Mouse (Mus musculus) adrenal gland (tissue): Measurements from ENCODE around the gene Dmrta2.

Source experiments
- intact Hi-C: fragments of 180-260 bp; cut with DNase I; formaldehyde crosslinking; loops from one replicate; pipeline ENCODE4 v1.15.1; 2025

Gene Dmrta2

DNA sequence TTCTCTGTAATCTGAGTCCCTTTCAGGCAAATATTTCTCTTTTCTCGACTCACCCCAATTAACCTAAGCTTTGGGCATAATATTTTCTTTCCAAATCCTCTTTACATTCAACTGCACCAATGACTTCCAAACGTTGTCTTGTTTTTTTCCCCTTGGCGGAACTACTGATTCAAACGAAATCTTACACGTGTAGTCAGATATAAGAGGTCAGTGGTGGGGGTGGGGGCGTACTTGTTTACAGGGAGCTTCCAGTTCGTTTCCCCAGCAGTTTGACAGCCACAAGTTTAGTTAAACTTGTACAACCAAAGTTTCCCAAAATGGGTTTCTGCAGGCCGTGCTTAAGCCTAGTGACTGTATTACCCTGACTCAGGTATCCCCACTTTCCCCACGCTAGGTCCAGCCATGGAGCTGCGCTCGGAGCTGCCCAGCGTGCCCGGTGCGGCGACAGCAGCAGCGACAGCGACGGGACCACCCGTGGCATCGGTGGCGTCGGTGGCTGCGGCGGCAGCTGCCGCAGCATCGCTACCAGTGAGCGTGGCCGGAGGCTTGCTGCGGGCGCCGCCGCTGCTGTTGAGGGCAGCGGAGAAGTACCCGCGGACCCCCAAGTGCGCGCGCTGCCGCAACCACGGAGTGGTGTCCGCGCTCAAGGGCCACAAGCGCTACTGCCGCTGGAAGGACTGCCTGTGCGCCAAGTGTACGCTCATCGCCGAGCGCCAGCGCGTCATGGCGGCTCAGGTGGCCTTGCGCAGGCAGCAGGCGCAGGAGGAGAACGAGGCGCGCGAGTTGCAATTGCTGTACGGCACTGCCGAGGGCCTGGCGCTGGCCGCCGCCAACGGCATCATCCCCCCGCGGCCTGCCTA is 1.8 kb downstream of the Dmrta2 start:
- intact Hi-C loops: no loop called here

DNA sequence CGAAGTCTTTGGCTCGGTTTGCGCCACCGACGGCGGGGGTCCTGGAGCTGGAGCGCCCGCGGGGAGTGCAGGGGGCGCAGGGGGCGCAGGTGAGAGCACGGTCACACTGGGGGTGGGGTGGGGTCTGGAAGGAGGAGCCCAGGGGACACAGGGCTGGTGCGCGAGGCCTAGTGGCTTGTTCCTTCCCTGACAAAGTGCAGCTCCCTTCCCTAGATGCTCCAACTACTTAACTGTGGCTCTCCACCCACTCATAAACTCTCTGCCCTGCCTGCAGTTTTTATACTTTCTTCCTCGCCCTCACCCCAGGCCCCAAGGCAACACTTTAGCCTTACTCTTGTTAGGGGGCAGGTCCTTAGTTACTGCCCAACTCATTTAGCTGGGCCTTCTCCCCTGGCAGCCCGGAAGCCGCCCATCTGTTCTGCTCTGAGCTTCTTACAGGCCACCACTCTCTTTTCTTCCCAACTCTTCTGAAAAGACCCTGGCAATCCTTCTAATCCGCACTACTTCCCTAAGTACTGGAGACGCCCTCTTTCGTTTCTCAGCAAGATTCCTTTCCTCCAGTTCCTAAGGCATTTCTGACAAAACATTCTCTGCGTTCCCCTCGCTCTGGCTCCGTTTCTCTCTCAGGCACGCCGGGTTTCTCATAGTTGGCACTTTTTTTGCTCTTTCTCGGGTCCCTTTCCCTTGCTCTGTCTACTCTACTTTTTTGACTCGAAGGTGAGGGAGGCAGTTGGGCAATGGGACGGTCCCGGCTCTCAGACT is 2.6 kb downstream of the Dmrta2 start:
- intact Hi-C loops: no loop called here

DNA sequence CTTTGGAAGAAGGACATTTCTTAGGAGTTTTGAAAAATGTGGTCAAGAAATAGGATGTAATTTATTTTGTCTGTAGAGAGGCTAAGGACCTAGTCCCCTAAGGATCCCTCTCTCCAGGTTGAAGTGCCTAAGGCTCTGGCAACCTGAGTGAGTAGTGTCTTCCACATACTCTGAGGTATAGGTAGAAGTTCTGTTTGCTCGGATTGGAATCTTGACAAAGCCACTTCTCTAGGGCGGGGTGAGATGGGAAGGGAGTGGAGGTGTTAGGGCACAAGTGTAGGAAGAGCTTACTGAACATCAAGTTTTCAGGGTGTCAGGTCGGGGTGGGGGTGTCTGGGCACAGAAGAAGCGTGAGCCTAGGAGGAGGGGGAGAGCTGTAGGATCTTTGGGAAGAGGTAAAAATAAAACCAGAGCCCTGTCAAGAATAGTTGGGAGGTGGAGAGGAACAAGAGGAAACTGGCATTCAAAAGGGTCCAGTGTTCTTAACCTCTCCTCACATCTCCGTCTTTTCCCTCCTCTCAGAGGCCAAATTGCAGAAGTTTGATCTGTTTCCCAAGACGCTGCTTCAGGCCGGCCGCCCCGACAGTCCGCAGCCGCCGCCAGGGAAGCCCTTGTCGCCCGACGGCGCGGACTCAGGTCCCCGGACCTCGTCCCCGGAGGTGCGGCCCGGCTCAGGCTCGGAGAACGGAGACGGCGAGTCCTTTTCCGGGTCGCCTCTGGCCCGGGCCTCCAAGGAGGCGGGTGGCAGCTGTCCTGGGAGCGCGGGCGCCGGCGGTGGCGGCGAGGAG is 3.4 kb downstream of the Dmrta2 start:
- intact Hi-C loops: no loop called here

DNA sequence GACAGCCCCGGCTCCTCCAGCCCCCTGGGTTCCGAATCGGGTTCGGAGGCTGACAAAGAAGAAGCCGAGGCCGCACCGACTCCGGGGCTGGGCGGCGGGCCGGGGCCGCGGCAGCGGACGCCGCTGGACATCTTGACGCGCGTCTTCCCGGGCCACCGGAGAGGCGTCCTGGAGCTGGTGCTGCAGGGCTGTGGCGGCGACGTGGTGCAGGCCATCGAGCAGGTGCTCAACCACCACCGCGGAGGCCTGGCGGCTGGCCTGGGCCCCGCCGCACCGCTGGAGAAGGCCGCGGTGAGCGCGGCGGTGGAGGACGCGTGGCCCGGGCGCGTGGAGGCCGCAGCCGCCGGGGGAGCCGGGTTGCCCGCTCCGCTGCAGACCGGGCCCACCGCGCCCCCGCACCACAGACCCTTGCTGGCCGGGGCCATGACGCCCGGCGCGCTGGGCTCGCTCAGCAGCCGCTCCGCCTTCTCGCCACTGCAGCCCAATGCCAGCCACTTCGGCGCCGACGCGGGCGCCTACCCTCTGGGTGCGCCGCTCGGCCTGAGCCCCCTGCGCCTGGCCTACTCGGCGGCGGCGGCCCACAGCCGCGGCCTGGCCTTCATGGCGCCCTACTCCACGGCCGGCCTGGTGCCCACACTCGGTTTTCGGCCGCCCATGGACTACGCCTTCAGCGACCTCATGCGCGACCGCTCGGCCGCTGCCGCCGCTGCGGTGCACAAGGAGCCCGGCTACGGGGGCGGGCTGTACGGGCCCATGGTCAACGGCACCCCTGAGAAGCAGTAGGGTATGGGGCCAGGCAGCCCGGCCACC is 4.2 kb downstream of the Dmrta2 start:
- intact Hi-C loops: no loop called here

DNA sequence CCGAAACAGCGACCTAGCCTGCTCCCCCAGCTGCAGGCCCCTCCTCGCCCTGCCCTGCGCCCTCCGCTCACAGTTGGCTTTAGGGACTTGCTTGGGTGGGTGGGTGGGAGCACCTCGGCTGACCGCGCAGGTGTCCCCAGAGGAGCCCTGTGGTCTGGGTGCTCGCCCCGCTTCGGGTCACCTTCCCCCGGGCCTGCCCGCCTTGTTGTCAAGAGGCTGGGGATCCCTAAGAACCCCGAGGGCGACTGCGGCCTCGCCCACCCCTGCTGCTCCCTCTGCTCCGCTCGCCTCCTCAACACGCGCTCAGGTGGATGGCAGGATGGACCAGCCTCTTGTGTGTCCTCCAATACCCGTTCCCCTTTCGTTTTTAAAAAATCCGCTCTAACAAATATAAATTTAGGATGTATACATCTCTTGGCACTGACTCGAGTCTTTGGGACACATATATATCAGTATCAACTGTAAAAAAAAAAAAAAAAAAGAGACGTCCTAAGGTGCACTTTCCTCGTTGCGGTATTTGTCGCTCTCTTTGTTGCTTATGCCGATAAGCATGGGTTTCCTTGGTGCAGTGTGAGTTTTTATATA is 4.9 kb downstream of the Dmrta2 start:
- intact Hi-C loops: no loop called here

DNA sequence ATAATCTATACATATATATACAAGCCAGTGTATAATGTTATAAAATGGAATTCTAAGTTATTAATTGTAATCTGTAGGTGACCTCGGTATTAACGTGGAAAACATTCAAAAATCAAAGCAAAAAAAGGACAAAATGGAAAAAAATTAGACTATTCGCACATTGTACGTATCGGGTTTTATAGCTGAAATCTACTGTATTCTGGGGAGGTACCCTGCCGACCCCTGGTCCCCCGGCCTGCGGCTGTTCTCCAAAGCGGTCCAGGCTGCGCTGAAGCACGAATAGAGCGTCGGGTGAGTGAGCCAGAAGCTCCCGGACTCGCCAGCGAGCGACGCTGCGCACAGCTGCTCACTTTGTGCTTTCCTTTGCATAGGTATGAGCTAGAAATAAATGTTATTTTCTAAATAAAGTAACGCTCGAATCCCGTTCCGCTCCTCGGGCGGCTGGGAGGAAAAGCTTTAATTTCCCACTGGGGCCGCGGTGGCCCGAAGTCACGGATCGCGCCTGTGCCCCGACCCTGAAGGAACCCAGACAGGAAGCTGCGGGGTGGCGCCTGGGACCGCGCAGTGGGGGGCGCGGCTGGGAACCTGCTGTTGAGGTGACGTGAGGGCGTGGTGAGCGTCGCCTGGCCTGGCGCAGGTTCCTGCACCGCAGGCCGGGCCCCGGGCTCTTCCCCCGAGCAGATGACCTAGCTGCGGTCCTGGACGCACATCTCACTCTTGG is 5.6 kb downstream of the Dmrta2 start:
- intact Hi-C loops: no loop called here

DNA sequence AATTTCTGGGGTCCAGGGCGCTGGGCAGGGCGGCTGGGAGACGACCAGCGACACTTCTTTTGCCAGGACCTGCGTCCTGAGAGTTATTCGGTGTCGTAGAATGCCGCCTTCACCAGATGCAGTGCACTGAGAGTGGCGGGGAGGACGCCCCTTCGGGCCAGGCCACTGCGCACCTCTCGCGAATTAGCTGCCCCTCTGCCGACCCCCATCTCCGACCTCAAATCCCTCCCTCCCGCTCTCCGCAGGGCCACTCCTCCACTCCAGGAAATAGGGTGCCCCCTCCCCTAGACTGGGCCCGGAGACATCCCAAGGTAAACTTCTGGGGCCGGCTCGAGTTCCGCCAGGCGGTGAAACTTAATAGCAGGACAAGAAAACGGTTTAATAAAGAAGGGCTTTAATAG is 6.2 kb downstream of the Dmrta2 start:
- intact Hi-C loops: no loop called here

DNA sequence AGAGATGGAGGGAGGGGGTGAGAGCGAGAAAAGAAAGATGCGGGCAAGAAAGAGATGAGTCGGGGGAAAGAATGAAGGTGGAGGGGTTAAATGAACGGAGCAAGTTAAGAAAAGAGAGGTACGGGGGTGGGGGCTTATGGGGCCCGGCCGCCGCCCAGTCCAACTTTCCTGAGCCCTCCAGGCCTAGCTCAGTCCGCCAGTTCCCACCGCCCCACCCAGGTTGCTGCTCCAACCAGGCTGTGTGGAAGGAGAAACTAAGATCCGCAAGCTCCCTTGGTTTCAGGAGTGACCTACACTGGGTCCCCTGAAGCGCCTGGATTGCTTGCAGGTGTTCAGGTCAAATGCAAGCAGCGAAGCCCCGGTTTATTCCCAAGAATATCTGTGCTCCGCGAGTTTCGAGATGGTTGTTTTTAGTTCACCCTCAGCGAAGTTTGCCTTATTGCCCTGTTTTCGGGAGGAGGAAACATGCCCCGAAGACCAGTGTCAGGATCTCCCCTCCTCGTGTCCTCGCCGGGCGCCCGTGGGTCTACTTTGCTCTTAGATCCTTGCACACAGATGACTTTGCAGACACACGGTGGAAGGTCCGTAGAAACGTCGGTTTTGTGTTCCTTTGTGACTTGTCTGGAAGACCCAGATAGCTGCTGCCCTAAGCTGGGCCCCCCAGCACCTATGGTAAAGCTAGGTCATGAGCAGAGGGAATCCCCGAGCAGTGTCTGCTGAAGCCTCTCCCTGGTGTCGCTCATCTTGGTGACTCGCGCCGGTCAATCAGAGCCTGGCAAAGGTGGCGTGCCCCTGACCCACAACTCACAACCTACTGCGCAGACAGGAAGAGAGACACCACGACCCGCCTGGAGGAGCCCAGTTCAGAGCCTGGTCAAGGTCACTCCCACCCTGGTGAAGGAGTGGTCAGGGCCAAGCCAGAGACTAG is 6.9 kb downstream of the Dmrta2 start:
- intact Hi-C loops: no loop called here

DNA sequence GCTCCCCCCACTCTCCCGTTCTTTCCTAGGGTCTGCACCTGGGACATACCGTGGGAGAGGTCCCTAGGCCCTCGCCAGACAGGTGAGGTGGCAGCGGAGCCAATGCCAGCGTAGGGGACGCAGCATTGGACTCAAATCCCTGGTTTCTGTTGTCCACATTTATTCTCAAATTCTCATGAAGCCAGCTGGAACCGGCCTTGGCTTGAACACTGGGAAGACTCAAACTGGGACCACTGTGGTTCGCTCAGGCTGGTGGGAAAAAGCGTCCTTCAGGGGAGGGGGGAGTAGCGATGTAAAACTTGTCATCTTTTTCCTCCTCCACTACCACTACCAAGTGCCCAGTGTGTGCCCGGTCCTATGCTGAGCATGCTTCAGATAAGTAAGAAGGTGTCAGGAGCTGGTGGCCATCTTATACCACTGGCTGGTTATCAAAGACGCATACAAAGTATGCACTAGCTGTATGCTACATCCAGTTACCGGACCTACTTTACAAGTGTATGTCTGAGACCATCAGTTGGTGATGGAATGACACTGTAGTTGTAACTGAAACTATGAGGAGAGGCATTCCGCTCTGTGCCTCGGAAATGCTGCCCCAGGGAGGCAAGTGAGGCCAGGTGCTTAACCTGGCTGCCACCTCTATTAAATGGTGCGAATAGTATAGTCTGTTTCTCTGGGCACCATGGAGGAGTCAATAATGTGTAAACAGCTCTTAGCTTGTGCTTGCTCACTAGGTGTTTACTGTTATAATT is 7.7 kb downstream of the Dmrta2 start:
- intact Hi-C loops: no loop called here

DNA sequence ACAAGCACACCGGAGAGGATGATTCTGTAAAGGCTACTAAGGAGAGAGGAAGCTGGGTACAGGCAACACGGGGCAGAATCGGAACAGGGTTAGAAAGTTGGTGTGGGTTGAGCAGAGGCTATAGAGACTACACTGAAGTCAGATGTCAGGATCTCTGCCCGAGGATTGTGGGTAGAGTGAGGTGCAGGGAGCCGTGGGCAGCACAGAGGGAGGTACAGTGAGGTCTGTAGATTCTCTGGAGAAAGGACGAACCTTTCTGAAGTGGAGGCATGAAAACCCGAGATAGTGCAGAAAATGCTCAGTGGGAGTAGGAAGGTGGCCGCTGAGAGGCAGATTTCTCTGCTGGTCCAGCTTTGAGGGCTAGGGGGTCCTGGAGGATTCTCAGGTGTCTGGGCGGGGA is 8.4 kb downstream of the Dmrta2 start:
- intact Hi-C loops: no loop called here

DNA sequence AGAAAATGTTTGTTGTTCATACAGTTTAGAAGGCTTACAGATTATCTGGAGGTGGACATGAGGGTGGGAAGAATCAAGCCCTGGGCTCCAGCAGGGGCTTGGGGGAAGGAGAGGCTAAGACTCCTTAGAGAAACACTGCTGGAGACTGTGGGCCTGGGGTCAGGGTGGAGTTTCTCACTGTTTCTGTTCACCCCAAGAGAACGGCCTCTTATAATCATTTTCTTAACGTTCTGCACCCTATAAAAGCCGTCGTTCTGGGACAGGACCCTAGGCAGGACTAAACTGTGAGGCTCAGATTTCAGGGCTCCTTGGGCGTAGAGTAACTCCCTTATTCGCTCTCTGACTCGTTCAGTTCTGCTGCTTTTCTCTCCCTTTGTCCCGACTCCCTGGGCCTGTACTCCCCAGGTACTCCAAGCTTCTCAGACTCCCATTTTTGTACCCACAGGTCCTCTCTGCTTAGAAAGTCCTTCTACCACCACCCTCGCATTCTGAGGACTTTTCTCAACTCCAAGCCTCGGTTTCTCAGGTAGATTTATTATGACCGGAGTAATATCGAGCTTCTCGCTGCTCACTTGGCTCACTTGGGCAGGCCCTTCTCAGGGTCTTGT is 9.0 kb downstream of the Dmrta2 start:
- intact Hi-C loops: no loop called here

DNA sequence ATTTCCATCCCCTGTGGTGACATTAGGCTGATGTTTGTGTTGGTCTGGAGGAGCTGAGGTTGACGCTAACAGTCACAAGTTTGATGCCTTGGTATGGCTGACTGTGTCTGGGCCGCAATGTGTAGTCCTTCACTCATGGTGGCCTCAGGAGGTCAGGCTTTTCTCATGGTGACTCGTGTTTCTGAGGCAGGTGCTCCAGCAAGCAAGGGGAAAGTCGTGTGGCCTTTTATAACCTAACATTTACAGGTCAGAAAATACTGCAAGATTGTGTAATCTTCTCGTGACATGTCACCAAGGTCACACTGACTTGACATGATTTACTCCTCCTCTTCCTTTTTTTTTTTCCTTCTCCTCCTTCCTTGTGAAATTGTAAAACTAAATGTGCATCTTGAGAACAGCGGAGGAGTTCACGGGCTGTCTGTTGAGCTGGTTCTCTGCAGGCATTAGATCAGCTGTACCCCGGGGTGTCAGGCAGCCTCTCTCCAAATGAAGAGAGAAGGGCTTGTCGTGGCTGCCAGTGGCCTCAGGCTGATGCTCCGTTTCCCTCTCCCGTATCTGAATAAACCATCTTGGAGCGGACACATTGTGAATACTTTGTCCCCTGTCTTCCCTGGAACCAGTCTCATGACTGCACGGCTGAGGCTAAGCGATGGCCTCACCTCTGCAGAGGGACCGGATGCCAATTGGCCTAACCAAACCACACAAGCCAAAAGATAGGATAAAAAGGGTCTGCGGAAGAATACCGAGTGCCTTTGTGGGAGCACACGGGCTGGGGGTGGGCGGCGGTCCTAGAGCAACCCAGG is 9.9 kb downstream of the Dmrta2 start:
- intact Hi-C loops: no loop called here

DNA sequence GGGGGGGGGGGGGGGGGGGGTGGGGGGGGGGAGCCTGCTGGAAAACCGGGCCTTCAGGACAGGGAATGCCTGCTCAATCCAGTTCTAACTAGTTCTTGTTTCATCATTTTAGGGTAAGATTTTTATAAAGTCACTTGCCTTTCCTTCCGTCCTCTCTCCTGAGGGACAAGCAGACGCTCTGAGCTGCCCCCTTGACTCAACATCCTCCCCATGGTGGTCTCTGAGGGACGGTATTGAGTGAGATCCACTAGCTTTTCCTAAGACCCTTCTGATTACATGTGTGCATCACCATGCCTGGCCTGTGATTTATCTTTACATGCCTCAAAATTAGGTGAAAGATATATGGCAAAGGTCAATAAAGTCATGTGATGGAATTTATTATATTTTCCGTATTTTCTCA is 10.6 kb downstream of the Dmrta2 start:
- intact Hi-C loops: no loop called here

DNA sequence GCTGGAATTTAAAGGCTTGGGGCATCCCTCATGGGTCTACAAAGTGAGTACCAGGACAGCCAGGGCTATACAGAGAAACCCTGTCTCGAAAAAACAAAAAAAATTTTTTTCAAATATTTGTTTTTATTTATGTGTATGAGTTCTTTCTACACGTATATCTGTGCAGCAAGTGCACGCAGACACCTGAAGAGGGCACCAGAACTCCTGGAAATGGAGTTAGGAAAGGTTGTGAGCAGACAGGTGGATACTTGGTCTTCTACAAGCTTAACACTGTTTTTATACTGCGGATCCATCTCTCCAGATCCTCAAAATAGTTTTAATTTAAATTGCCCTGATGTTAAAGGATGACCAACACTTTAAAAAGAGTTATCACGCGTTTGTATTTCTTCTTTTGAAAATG is 11.4 kb downstream of the Dmrta2 start:
- intact Hi-C loops: no loop called here

DNA sequence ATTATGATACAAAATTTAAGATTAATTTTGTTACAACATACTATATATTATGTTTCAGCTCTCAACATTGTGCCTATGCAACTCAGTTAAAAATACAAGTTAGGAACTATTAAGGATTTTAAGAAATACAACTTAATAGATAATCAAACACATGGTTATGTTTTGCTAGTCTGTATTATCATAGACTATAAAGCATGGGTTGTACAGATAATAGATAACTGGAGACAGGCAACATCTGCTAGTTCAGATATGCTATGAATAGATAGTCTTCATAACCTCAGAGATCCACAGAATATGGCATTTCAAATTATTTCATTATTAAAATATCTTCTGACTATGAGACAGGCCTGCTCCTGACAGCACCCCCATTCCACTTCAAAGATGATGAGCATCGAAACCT is 28.2 kb downstream of the Dmrta2 start:
- intact Hi-C loops: no loop called here

DNA sequence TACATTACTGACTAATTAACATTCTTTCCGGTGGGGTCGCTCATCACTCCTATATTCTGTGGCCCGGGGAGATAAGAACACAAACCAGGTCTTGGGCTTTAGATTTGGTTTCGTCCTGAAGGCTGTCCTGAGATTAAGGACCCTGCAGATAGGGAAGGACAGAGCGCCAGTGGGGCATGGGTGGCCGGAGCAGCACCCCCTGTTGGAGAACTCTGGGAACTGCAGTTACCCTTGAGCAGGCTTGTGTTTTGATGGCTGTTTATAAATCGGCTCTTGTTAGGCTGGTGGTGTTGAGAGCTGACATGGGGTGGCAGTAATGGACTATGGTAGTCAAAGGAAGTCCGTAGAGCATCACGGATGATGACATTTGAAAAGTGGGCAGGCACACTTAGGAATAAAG is 41.3 kb downstream of the Dmrta2 start:
- intact Hi-C loops: no loop called here

DNA sequence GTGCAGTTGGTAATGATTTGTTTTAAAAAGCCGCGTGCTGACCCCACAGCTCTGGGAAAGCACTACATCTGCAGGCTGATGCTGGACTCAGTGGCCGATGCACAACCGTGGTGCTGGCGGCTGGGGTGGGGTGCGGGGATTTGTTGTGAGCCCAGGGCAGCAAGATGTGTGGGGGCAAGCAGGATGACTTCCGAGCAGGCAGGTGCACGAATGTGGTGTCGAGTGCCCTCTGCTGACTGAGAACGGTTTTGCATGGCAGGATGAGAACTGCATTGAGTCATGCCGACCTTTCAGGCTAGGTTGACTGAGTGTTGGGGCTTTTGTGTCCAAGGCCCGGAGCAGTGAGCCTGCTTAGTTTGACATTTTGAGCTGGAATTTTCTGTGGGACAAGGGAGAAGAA is 42.4 kb downstream of the Dmrta2 start:
- intact Hi-C loops: loop anchor here (5.0 kb wide), 1 partner anchor 263 kb away; no protein-coding TSS in a partner anchor
